18 mouse cellular contexts compared by ENCODE assay signal in the genomic region with DNA sequence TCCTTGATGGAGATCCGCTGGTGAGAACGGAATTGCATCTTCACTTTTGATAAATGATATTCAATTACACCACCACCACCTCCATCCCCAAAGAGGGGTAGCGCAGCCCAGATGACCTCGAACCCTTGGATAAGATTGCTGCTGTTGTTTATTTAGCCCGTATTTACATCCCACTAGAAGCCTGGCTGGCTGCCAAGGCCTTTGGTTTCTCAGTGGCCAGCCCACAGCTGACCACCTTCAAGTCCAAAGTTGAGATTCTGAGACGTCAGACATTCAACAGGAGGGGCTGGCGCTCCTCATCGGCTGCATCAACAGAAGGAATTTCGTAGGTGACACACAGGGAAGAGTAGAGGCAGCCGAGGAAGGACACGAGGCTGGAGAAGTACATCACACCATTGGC. TPM values are rescaled to one million over a fixed set of nuclear protein-coding genes. Genes with fewer than 3 reads are reported as not detected.
A peak's percentile ranks its signal among the peaks of the same experiment; 100 is the strongest.
DNase-seq lines count a peak whose midpoint lies in the region.
"Had no signal": no experiment of that assay in that cellular context is flagged by ENCODE, and none has a peak within 500 bp of the region (broad histone marks: within the 10 kb centered on the region; RNA-seq: fewer than 3 reads in every experiment).

No protein-coding gene starts in this region.

- DNase-seq in heart, postnatal 4 days = peak; percentile 23
- no peak for DNase-seq in heart, postnatal 25 days (ENCODE audit: low spot score)
- peak; percentile 83 for DNase-seq in kidney, postnatal 10 days
- no peak for DNase-seq in kidney, adult 8-10 months
- DNase-seq in right cerebral cortex, postnatal 4 days = peak; percentile 41
- DNase-seq in right cerebral cortex, postnatal 36 days (ENCODE audit: low spot score in 2 of 2) = no peak
- no peak for DNase-seq in cerebellum, postnatal 36 days
- DNase-seq: adrenal gland, adult 8-10 months; adrenal gland, postnatal 36 days; B cell, adult 2 months; cerebellum, adult 2 months; embryo, embryonic 11 days; gastrocnemius, adult 2 months; gastrocnemius, postnatal 25 days; heart, postnatal 36 days had no signal

- intact Hi-C loops in heart, postnatal 25 days (cut with DNase I) = loop anchor here (5.0 kb wide), 1 partner anchor 372 kb away; no protein-coding TSS in a partner anchor

RNA-seq across cellular contexts. Expression of a gene that starts 22.7 kb away (rescaled TPM):
- total RNA-seq in heart, postnatal 4 days (2021) = not detected
- total RNA-seq in heart, postnatal 25 days (2021) = not detected
- total RNA-seq: common myeloid progenitor, adult 5-6 weeks; gastrocnemius, adult 2 months; gastrocnemius, postnatal 25 days; granulocyte monocyte progenitor cell, adult 5-6 weeks; heart, adult 8-10 months; heart, postnatal 36 days had no signal

Comparison
In these comparisons a context has a peak if more than half of its experiments do, and no peak if none do; other contexts are left out.
1. DNase-seq: peak in heart, postnatal 4 days (single experiment), kidney, postnatal 10 days (single experiment) and right cerebral cortex, postnatal 4 days (single experiment); none in heart, postnatal 25 days (single experiment), kidney, adult 8-10 months (0 of 2), right cerebral cortex, postnatal 36 days (0 of 2) and cerebellum, postnatal 36 days (0 of 2).